ENCODE assay signal across 8 mouse cellular contexts in the genomic region with DNA sequence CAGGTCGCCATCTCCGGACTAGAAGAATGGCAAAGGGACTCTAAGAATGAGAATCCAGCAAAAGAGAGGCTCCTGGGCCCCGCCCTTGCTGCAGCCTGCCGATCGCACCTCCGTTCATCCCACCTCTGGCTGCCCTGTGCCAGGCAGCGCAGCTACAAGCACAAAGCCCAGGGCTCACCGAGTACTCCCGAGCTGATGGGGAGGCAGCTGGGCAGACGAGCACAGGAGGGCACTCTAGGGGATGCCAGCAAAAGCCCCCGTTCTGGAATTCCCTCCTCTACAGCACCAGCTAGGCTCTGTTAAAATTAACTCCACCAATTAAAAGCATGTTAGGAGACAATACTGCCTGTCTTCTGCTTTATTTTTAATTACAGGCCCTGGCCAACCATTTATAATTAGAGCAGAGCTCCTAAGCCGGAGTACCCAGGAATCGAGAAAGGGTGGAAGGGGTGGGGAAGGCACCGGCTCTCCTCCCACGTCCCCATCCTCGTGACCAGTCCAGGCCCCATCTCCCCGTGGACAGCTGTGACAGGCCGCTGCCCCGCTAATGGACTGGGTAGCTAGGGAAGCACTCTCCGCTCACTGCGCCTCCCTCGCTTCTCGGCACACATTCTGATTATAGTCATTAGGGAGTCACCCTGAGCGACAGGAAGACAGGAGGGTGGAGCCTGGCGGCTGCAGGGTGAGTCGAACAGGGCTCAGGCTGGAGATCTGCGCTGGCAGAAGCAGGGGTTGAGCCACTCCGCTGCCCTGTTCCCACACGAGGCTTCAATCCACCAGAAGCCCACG.
DNase-seq lines count a peak whose midpoint lies in the region; ATAC-seq and TF ChIP-seq lines count a peak whose summit lies in the region.

No protein-coding gene starts in this region.

- H3K9ac ChIP-seq in forebrain, embryonic 15.5 days (replicated peaks): peak overlapping the region; percentile 32
- peak overlapping the region; percentile 59 for H3K9ac ChIP-seq in hindbrain, embryonic 13.5 days

- peaks cover 64% of the 10 kb centered on the region for H3K4me1 ChIP-seq in E14TG2a.4 (replicated peaks; ENCODE audit: low read depth, low read length)
- peaks cover 20% of the 10 kb centered on the region for H3K4me1 ChIP-seq in forebrain, embryonic 15.5 days
- peaks cover 28% of the 10 kb centered on the region for H3K4me1 ChIP-seq in hindbrain, embryonic 13.5 days (replicated peaks)
- peaks cover 15% of the 10 kb centered on the region for H3K4me1 ChIP-seq in limb, embryonic 10.5 days

- under 1% methylated on average over 30 of the region's 30 CpGs for WGBS in forebrain, embryonic 15.5 days
- 2% methylated on average over 30 of the region's 30 CpGs for WGBS in hindbrain, embryonic 13.5 days
- WGBS in limb, embryonic 10.5 days: under 1% methylated on average over 30 of the region's 30 CpGs

- no peak for TF ChIP-seq POLR2A in myocyte (IDR thresholded peaks at IDR 0.05; ENCODE audit: insufficient read length, low read depth)

- H3K27me3 ChIP-seq in E14TG2a.4 (ENCODE audit: insufficient read depth, low read length): peaks cover 42% of the 10 kb centered on the region
- H3K27me3 ChIP-seq in forebrain, embryonic 15.5 days: no peaks in the 10 kb centered on the region
- peaks cover 22% of the 10 kb centered on the region for H3K27me3 ChIP-seq in hindbrain, embryonic 13.5 days
- peaks cover 56% of the 10 kb centered on the region for H3K27me3 ChIP-seq in limb, embryonic 10.5 days (ENCODE audit: low read depth, poor library complexity, severe bottlenecking)
- no peaks in the 10 kb centered on the region for H3K27me3 ChIP-seq in myocyte (ENCODE audit: control insufficient read depth, insufficient read depth, insufficient read length)

- peak overlapping the region; percentile 77 for H3K27ac ChIP-seq in forebrain, embryonic 15.5 days (replicated peaks)
- peak overlapping the region; percentile 80 for H3K27ac ChIP-seq in hindbrain, embryonic 13.5 days
- no peak overlapping the region for H3K27ac ChIP-seq in limb, embryonic 10.5 days

- no peaks in the 10 kb centered on the region for H3K79me2 ChIP-seq in myocyte (ENCODE audit: control insufficient read depth, insufficient read depth)

- TF ChIP-seq CTCF in E14TG2a.4 (conservative IDR thresholded peaks at IDR 0.05; ENCODE audit: low read length): no peak

- H3K4me2 ChIP-seq in forebrain, embryonic 15.5 days (replicated peaks): peak overlapping the region; percentile 44
- H3K4me2 ChIP-seq in hindbrain, embryonic 13.5 days: peak overlapping the region; percentile 50
- H3K4me2 ChIP-seq in myocyte (ENCODE audit: low read depth): peak overlapping the region; percentile 45

- DNase-seq in Muller cell, postnatal 12 days (ENCODE audit: inconsistent ontology term): peak; percentile 75
- DNase-seq in limb, embryonic 10.5 days (ENCODE audit: low spot score): peak; percentile 44
- DNase-seq in adipocyte (ENCODE audit: low spot score): no peak

- H3K9me3 ChIP-seq in E14TG2a.4 (ENCODE audit: low read length): no peaks in the 10 kb centered on the region
- no peaks in the 10 kb centered on the region for H3K9me3 ChIP-seq in forebrain, embryonic 15.5 days
- H3K9me3 ChIP-seq in hindbrain, embryonic 13.5 days: no peaks in the 10 kb centered on the region
- no peaks in the 10 kb centered on the region for H3K9me3 ChIP-seq in limb, embryonic 10.5 days (replicated peaks)

- H3ac ChIP-seq in myocyte (ENCODE audit: control insufficient read depth, insufficient read length): no peak overlapping the region

- H3K36me3 ChIP-seq in E14TG2a.4 (ENCODE audit: insufficient read depth, low read length) (no peaks in the 10 kb centered on the region), myocyte (ENCODE audit: control insufficient read depth, insufficient read depth) (no peaks in the 10 kb centered on the region)
- no peaks in the 10 kb centered on the region for H3K36me3 ChIP-seq in forebrain, embryonic 15.5 days
- H3K36me3 ChIP-seq in hindbrain, embryonic 13.5 days: no peaks in the 10 kb centered on the region
- H3K36me3 ChIP-seq in limb, embryonic 10.5 days: no peaks in the 10 kb centered on the region

- H3K4me3 ChIP-seq in E14TG2a.4 (replicated peaks; ENCODE audit: low read length): peak overlapping the region; percentile 59
- peak overlapping the region; percentile 22 for H3K4me3 ChIP-seq in forebrain, embryonic 15.5 days
- peak overlapping the region; percentile 20 for H3K4me3 ChIP-seq in hindbrain, embryonic 13.5 days
- H3K4me3 ChIP-seq in limb, embryonic 10.5 days: peak overlapping the region; percentile 41
- H3K4me3 ChIP-seq in myocyte: no peak overlapping the region

- peak; percentile 87 for ATAC-seq in forebrain, embryonic 15.5 days (replicated peaks)
- peak; percentile 77 for ATAC-seq in hindbrain, embryonic 13.5 days (ENCODE audit: low FRiP score)
- ATAC-seq in activated CD4-positive, CD25-positive, alpha-beta regulatory T cell, adult 4 months: no peak

TF ChIP-seq in myocyte, 11 proteins besides CTCF, POLR2A, EP300 and RAD21:
- no peak for TF ChIP-seq TCF3 (IDR thresholded peaks at IDR 0.05; ENCODE audit: insufficient read length, low read depth)
- TF ChIP-seq POLR2AphosphoS2 (IDR thresholded peaks at IDR 0.05; ENCODE audit: insufficient read length, low read depth): no peak
- no peak for TF ChIP-seq E2F4 (IDR thresholded peaks at IDR 0.05; ENCODE audit: insufficient read depth)
- peak in 1 of 3 experiments; percentile 50 for TF ChIP-seq MYOG (IDR thresholded peaks at IDR 0.05; ENCODE audit: control insufficient read depth in 1 of 3, insufficient read depth in 1 of 3, insufficient read length in 2 of 3, low read depth in 2 of 3)
- peak in 2 of 3 experiments; percentile 35 to 80 for TF ChIP-seq MYOD1 (IDR thresholded peaks at IDR 0.05; ENCODE audit: control insufficient read depth in 1 of 3, insufficient read length in 2 of 3, low read depth in 2 of 3)
